13 mouse cellular contexts compared by ENCODE assay signal in the genomic region with DNA sequence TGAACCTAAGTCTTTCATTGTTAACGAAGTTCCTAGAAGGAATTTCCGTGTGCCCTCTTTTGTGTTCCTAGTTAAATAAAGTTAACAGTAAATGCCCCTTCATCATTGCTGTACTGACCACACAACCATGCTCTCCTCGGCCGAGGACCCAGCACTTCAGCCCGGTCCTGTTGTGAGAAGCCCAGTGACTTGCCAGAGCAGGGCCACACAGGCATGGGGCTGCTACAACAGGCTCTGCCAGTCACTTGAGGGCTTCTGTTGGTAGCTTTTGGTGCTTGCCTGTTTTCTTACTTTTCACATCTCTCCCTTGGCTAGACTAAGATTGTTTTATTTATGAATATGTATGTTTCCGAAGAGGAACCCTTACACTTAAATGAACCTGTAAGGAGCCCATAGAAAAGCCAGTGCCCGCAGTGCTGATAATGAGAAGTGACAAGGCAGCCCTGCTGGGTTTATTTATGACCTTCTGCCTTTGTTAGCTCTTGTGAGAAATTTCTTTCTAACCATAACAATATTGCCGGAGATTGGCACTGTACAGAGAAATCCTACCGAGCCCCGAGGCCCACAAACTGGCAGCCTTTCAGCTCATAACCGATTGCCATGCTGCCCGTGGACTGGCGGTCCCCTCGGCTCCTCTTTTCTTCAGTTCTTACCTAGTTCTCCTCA.
A peak's percentile ranks its signal among the peaks of the same experiment; 100 is the strongest.
DNase-seq lines count a peak whose midpoint lies in the region; ATAC-seq and TF ChIP-seq lines count a peak whose summit lies in the region.
"Had no signal": no experiment of that assay in that cellular context is flagged by ENCODE, and none has a peak within 500 bp of the region (broad histone marks: within the 10 kb centered on the region; RNA-seq: fewer than 3 reads in every experiment).

No protein-coding gene starts in this region.

- no peak overlapping the region for H3K9ac ChIP-seq in stomach, embryonic 14.5 days (replicated peaks; ENCODE audit: low read depth, low read length)
- no peak overlapping the region for H3K9ac ChIP-seq in stomach, postnatal 0 days (ENCODE audit: low read length)
- no peak overlapping the region for H3K9ac ChIP-seq in intestine, postnatal 0 days (ENCODE audit: low read depth, low read length)
- peak overlapping the region; percentile 23; the same call in 1 of the 2 replicates for H3K9ac ChIP-seq in stomach, embryonic 16.5 days (ENCODE audit: low read length)
- H3K9ac ChIP-seq: embryonic facial prominence, embryonic 15.5 days; lung, embryonic 15.5 days had no signal

- no peaks in the 10 kb centered on the region for H3K27me3 ChIP-seq in stomach, embryonic 14.5 days (ENCODE audit: control insufficient read depth, insufficient read depth, low read length)
- no peaks in the 10 kb centered on the region for H3K27me3 ChIP-seq in stomach, postnatal 0 days (ENCODE audit: control insufficient read depth, insufficient read depth, low read length)
- no peaks in the 10 kb centered on the region for H3K27me3 ChIP-seq in intestine, postnatal 0 days (replicated peaks; ENCODE audit: control insufficient read depth, insufficient read depth, low read length)
- no peaks in the 10 kb centered on the region for H3K27me3 ChIP-seq in stomach, embryonic 16.5 days (ENCODE audit: control insufficient read depth, insufficient read depth, low read length)
- no peaks in the 10 kb centered on the region for H3K27me3 ChIP-seq in kidney, adult 2 months (replicated peaks; ENCODE audit: control insufficient read depth, insufficient read depth, low read length)
- H3K27me3 ChIP-seq: embryonic facial prominence, embryonic 15.5 days; lung, embryonic 15.5 days had no signal

- DNase-seq in stomach, postnatal 0 days (ENCODE audit: low spot score), result no peak
- DNase-seq in yolk sac, embryonic 10.5 days (ENCODE audit: low spot score), result no peak
- no peak for DNase-seq in kidney, adult 2 months
- no peak for DNase-seq in urinary bladder, postnatal 10 days (ENCODE audit: low spot score)
- DNase-seq: gastrocnemius, postnatal 36 days; kidney, adult 9 months had no signal

- no peak for TF ChIP-seq CTCF in stomach, postnatal 0 days (IDR thresholded peaks at IDR 0.05; ENCODE audit: low read depth)
- no peak for TF ChIP-seq CTCF in intestine, postnatal 0 days (IDR thresholded peaks at IDR 0.05; ENCODE audit: low read depth)
- no peak for TF ChIP-seq CTCF in kidney, adult 2 months (conservative IDR thresholded peaks at IDR 0.05; ENCODE audit: insufficient read depth, insufficient read length, low read depth, low read length)

- TF ChIP-seq POLR2A in kidney, adult 2 months (IDR thresholded peaks at IDR 0.05; ENCODE audit: low read depth, low read length), result no peak

- H3K4me1 ChIP-seq in stomach, embryonic 14.5 days (ENCODE audit: control insufficient read depth, insufficient read depth, low read length), result peaks cover 29% of the 10 kb centered on the region
- H3K4me1 ChIP-seq in stomach, postnatal 0 days (replicated peaks; ENCODE audit: control insufficient read depth, insufficient read depth), result peaks cover 3% of the 10 kb centered on the region; the same call in 1 of the 2 replicates
- H3K4me1 ChIP-seq in intestine, postnatal 0 days (replicated peaks; ENCODE audit: control insufficient read depth, insufficient read depth, low read length), result peaks cover 8% of the 10 kb centered on the region; the same call in 1 of the 2 replicates
- peaks cover 33% of the 10 kb centered on the region for H3K4me1 ChIP-seq in stomach, embryonic 16.5 days (ENCODE audit: control insufficient read depth, insufficient read depth, low read length)
- H3K4me1 ChIP-seq in kidney, adult 2 months (ENCODE audit: control insufficient read depth, insufficient read depth, low read length), result peaks cover 18% of the 10 kb centered on the region

- no peaks in the 10 kb centered on the region for H3K9me3 ChIP-seq in stomach, embryonic 14.5 days (ENCODE audit: control insufficient read depth, low read depth, low read length)
- H3K9me3 ChIP-seq in stomach, postnatal 0 days (ENCODE audit: control insufficient read depth, low read length), result no peaks in the 10 kb centered on the region
- no peaks in the 10 kb centered on the region for H3K9me3 ChIP-seq in intestine, postnatal 0 days (ENCODE audit: control insufficient read depth)
- no peaks in the 10 kb centered on the region for H3K9me3 ChIP-seq in stomach, embryonic 16.5 days (replicated peaks; ENCODE audit: control insufficient read depth, low read length)
- H3K9me3 ChIP-seq: embryonic facial prominence, embryonic 15.5 days; G1E; lung, embryonic 15.5 days had no signal

- TF ChIP-seq EP300 in stomach, postnatal 0 days (optimal IDR thresholded peaks at IDR 0.05), result no peak

- no peak overlapping the region for H3K4me3 ChIP-seq in stomach, embryonic 14.5 days (ENCODE audit: low read depth, low read length)
- no peak overlapping the region for H3K4me3 ChIP-seq in stomach, postnatal 0 days (ENCODE audit: low read depth, low read length)
- H3K4me3 ChIP-seq in intestine, postnatal 0 days (ENCODE audit: low read depth, low read length), result no peak overlapping the region
- H3K4me3 ChIP-seq in stomach, embryonic 16.5 days (replicated peaks; ENCODE audit: low read length), result no peak overlapping the region
- no peak overlapping the region for H3K4me3 ChIP-seq in kidney, adult 2 months (ENCODE audit: insufficient read depth, low read depth, low read length)
- H3K4me3 ChIP-seq: embryonic facial prominence, embryonic 15.5 days; lung, embryonic 15.5 days had no signal

- peak overlapping the region; percentile 39; the same call in 1 of the 2 replicates for H3K27ac ChIP-seq in stomach, embryonic 14.5 days (ENCODE audit: low read length)
- H3K27ac ChIP-seq in stomach, postnatal 0 days (replicated peaks), result no peak overlapping the region
- H3K27ac ChIP-seq in intestine, postnatal 0 days (ENCODE audit: low read depth, low read length), result 0 out of 2 replicates have a peak overlapping the region, but pooled peaks have one; percentile 28
- peak overlapping the region; percentile 50; the same call in 1 of the 2 replicates for H3K27ac ChIP-seq in stomach, embryonic 16.5 days (ENCODE audit: low read length)
- H3K27ac ChIP-seq in kidney, adult 2 months (ENCODE audit: insufficient read depth, low read depth, low read length), result no peak overlapping the region
- H3K27ac ChIP-seq: embryonic facial prominence, embryonic 15.5 days; lung, embryonic 15.5 days had no signal

- no peak for ATAC-seq in stomach, embryonic 14.5 days (ENCODE audit: insufficient number of reproducible peaks, insufficient read depth, low FRiP score, low read depth)
- no peak for ATAC-seq in stomach, postnatal 0 days (ENCODE audit: low FRiP score, low TSS enrichment)
- ATAC-seq in common myeloid progenitor, adult 5-6 weeks (replicated peaks; ENCODE audit: low read depth, poor library complexity, severe bottlenecking), result peak; percentile 36
- no peak for ATAC-seq in intestine, postnatal 0 days
- no peak for ATAC-seq in stomach, embryonic 16.5 days (ENCODE audit: insufficient read depth, low FRiP score)

- H3K4me2 ChIP-seq in stomach, embryonic 14.5 days (replicated peaks; ENCODE audit: low read depth, low read length), result no peak overlapping the region
- no peak overlapping the region for H3K4me2 ChIP-seq in stomach, postnatal 0 days (replicated peaks; ENCODE audit: low read depth)
- H3K4me2 ChIP-seq in intestine, postnatal 0 days (replicated peaks; ENCODE audit: low read depth), result no peak overlapping the region; the same call in 1 of the 2 replicates
- H3K4me2 ChIP-seq in stomach, embryonic 16.5 days (ENCODE audit: low read depth, low read length), result no peak overlapping the region
- H3K4me2 ChIP-seq: embryonic facial prominence, embryonic 15.5 days; lung, embryonic 15.5 days had no signal

- WGBS in stomach, embryonic 14.5 days, result 69% methylated on average over 14 of the region's 14 CpGs
- WGBS in stomach, postnatal 0 days, result 39% methylated on average over 14 of the region's 14 CpGs
- 64% methylated on average over 14 of the region's 14 CpGs for WGBS in intestine, postnatal 0 days
- WGBS in stomach, embryonic 16.5 days, result 58% methylated on average over 14 of the region's 14 CpGs
- WGBS in kidney, adult 2 months, result 64% methylated on average over 14 of the region's 14 CpGs

- H3K36me3 ChIP-seq in stomach, embryonic 14.5 days (ENCODE audit: control insufficient read depth, insufficient read depth, low read length), result no peaks in the 10 kb centered on the region
- H3K36me3 ChIP-seq in stomach, postnatal 0 days (ENCODE audit: control insufficient read depth, insufficient read depth, low read length), result no peaks in the 10 kb centered on the region
- H3K36me3 ChIP-seq in intestine, postnatal 0 days (ENCODE audit: control insufficient read depth, insufficient read depth), result no peaks in the 10 kb centered on the region
- H3K36me3 ChIP-seq in stomach, embryonic 16.5 days (ENCODE audit: control insufficient read depth, insufficient read depth, low read length), result no peaks in the 10 kb centered on the region
- no peaks in the 10 kb centered on the region for H3K36me3 ChIP-seq in kidney, adult 2 months (ENCODE audit: control insufficient read depth, insufficient read depth, low read length)
- H3K36me3 ChIP-seq: embryonic facial prominence, embryonic 15.5 days; lung, embryonic 15.5 days had no signal

Comparison
In these comparisons a context has a peak if more than half of its experiments do, and no peak if none do; other contexts are left out.
1. H3K27ac ChIP-seq: peak in stomach, embryonic 14.5 days (single experiment), intestine, postnatal 0 days (single experiment) and stomach, embryonic 16.5 days (single experiment); none in stomach, postnatal 0 days (single experiment) and kidney, adult 2 months (single experiment).